Mouse (Mus musculus): ENCODE results near the gene Tyms. TPM values are rescaled to one million over a fixed set of nuclear protein-coding genes. Genes with fewer than 3 reads are reported as not detected.

Gene Tyms
- polyA plus RNA-seq, 1 experiment from 2014 or later: 137 TPM

DNA sequence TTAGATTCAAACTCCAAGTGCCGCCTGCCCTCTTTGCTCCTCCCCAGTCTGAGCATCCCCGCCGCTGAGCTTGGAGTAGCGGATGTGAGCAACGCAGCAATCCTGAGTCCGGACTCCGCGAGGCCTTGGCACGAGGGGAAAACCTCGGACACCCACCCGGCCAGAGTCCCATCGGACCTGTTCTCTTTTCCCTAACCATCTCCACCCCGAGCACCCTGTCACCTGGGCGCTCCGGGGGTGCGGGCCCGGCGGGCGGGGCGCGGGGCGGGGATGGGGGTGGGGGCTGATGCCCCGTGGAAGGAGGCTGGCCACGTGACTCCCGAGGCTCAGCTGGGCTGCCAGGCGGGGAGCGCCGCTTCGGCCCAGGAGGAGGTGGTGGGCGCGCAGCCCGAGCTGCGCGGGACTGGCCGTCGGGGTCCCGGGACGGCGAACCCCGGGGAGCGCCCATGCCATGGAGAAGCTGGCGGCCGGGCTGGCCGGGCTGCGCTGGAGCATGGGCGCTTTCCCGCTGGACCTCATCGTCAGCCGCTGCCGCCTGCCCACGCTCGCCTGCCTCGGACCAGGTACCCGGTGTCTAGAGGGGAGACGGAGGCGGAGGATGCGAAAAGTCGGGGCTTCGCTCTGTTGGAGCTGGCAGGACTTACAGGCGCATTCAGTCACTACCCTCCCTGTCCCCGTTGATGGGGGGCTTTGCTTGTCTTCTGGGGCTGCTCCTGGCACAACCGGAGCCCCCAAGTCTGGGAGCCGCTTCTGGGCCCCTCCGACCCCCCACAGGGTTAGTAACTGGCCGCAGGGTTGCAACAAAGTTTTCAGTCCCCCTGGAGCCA is 31.6 kb upstream of the Tyms start, which contains the start of gene Garem2:
Gene Garem2, plus strand, starts transcription at position 321 of the 827 bp plus-strand sequence.
- H3K4me1 ChIP-seq (replicated peaks; ENCODE audit: insufficient read depth, low read length): peaks cover 20% of the 10 kb centered on the region
- H3K9ac ChIP-seq (ENCODE audit: low read depth, low read length): 0 out of 2 replicates have a peak within 1 kb of the TSS, but pooled peaks have one; percentile 27
- DNase-seq (ENCODE audit: low spot score) (no peak), ATAC-seq (replicated peaks; ENCODE audit: low FRiP score, low read depth) (no peak)
- H3K27ac ChIP-seq: no peak within 1 kb of the TSS
- WGBS: 2% methylated on average over 65 of the region's 65 CpGs
- H3K27me3 ChIP-seq (ENCODE audit: insufficient read depth, low read length): peaks cover 21% of the 10 kb centered on the region
- no peaks in the 10 kb centered on the region for H3K36me3 ChIP-seq (ENCODE audit: insufficient read depth, low read length)
- H3K4me3 ChIP-seq (replicated peaks; ENCODE audit: low read depth, low read length): peak within 1 kb of the TSS; percentile 41
- H3K4me2 ChIP-seq (ENCODE audit: low read length): peak within 1 kb of the TSS; percentile 76
- no peaks in the 10 kb centered on the region for H3K9me3 ChIP-seq (replicated peaks; ENCODE audit: low read length)
- no peak for TF ChIP-seq CTCF (IDR thresholded peaks at IDR 0.05; ENCODE audit: low read depth)

DNA sequence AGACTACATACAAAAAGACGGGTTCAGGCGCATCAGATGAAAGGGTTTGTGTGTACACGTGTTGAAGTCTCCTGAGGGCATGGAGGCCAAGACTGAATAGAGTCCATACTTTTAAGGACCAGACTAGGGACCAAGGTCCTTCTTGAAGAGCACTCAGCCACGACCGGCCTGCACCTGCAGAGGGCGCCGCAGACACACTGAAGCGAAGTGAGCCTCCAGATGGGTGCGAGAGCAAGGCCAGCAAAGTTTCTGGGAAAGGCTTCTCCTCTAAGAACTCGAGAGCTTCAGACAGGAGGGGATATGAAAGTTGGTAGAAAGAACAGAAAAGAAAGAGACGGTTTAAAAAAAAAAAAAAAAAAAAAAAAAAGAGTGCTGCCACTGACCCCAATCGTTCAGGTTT is 30.9 kb upstream of the Tyms start:
- WGBS: 4% methylated on average over 12 of the region's 12 CpGs
- DNase-seq (ENCODE audit: low spot score) (peak; percentile 66), ATAC-seq (replicated peaks; ENCODE audit: low FRiP score, low read depth) (no peak)
- peak; percentile 70 for TF ChIP-seq CTCF (IDR thresholded peaks at IDR 0.05; ENCODE audit: low read depth)
- no peak overlapping the region for H3K4me3 ChIP-seq (replicated peaks; ENCODE audit: low read depth, low read length)
- H3K27ac ChIP-seq: no peak overlapping the region
- no peak overlapping the region for H3K9ac ChIP-seq (ENCODE audit: low read depth, low read length)
- no peaks in the 10 kb centered on the region for H3K36me3 ChIP-seq (ENCODE audit: insufficient read depth, low read length)
- H3K27me3 ChIP-seq (ENCODE audit: insufficient read depth, low read length): peaks cover 21% of the 10 kb centered on the region
- H3K4me1 ChIP-seq (replicated peaks; ENCODE audit: insufficient read depth, low read length): peaks cover 20% of the 10 kb centered on the region
- peak overlapping the region; percentile 76 for H3K4me2 ChIP-seq (ENCODE audit: low read length)
- H3K9me3 ChIP-seq (replicated peaks; ENCODE audit: low read length): no peaks in the 10 kb centered on the region

- H3K27ac ChIP-seq: no peak overlapping the region
- no peaks in the 10 kb centered on the region for H3K36me3 ChIP-seq (ENCODE audit: insufficient read depth, low read length)
- H3K4me1 ChIP-seq (replicated peaks; ENCODE audit: insufficient read depth, low read length): peaks cover 20% of the 10 kb centered on the region
- no peak overlapping the region for H3K9ac ChIP-seq (ENCODE audit: low read depth, low read length)
- H3K4me2 ChIP-seq (ENCODE audit: low read length): no peak overlapping the region
- WGBS: 75% methylated on average over 3 of the region's 3 CpGs
- no peaks in the 10 kb centered on the region for H3K9me3 ChIP-seq (replicated peaks; ENCODE audit: low read length)
- TF ChIP-seq CTCF (IDR thresholded peaks at IDR 0.05; ENCODE audit: low read depth): no peak
- no peak for ATAC-seq (replicated peaks; ENCODE audit: low FRiP score, low read depth)
- DNase-seq (ENCODE audit: low spot score): no peak
- no peak overlapping the region for H3K4me3 ChIP-seq (replicated peaks; ENCODE audit: low read depth, low read length)
- peaks cover 21% of the 10 kb centered on the region for H3K27me3 ChIP-seq (ENCODE audit: insufficient read depth, low read length)
These were observed 29.9 kb upstream of the Tyms start for GRCm38 (mm10) chr5:30103340-30103739.

DNA sequence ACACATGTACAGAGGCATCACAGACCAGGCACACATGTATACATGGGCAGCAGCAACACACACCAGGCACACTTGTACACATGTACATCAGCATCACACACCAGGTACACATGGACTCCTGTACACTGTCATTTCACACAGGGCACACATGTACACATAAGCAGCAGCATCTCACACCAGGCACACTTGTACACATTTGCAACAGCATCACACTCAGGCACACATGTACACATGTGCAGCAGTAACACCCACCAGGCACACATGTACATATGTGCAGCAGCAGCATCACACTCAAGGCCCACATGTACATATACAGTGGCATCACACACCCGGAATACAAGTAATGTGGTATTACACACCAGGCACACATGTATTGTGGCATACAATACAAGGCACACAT is 24.8 kb upstream of the Tyms start:
- H3K9me3 ChIP-seq (replicated peaks; ENCODE audit: low read length): no peaks in the 10 kb centered on the region
- 100% methylated on average over 1 of the region's 1 CpGs for WGBS
- no peak overlapping the region for H3K9ac ChIP-seq (ENCODE audit: low read depth, low read length)
- no peaks in the 10 kb centered on the region for H3K27me3 ChIP-seq (ENCODE audit: insufficient read depth, low read length)
- no peak overlapping the region for H3K27ac ChIP-seq
- no peaks in the 10 kb centered on the region for H3K4me1 ChIP-seq (replicated peaks; ENCODE audit: insufficient read depth, low read length)
- no peak for TF ChIP-seq CTCF (IDR thresholded peaks at IDR 0.05; ENCODE audit: low read depth)
- DNase-seq (ENCODE audit: low spot score): no peak
- no peak overlapping the region for H3K4me3 ChIP-seq (replicated peaks; ENCODE audit: low read depth, low read length)
- H3K4me2 ChIP-seq (ENCODE audit: low read length): no peak overlapping the region
- H3K36me3 ChIP-seq (ENCODE audit: insufficient read depth, low read length): no peaks in the 10 kb centered on the region
- no peak for ATAC-seq (replicated peaks; ENCODE audit: low FRiP score, low read depth)

DNA sequence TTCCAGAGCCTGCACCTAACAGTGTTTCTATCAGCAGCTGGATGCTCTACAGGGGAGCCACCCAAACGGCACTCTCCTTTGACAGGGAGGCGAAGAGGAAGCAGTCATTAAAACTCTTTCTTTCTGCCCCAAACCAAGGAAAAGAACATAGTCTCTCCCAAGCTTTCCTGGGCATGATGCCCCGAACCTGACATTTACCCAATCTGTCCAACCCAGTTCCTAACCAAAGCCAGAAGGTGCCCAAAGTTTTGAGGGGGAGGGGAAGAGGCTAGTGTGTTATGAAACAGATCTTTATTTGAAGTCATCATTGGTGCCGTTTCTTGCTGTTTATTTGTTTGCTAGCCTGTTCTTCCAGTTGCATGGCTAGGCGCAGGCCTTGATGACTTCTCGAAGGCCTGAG is 22.3 kb upstream of the Tyms start:
- no peaks in the 10 kb centered on the region for H3K9me3 ChIP-seq (replicated peaks; ENCODE audit: low read length)
- H3K9ac ChIP-seq (ENCODE audit: low read depth, low read length): no peak overlapping the region
- no peak for TF ChIP-seq CTCF (IDR thresholded peaks at IDR 0.05; ENCODE audit: low read depth)
- no peaks in the 10 kb centered on the region for H3K27me3 ChIP-seq (ENCODE audit: insufficient read depth, low read length)
- H3K36me3 ChIP-seq (ENCODE audit: insufficient read depth, low read length): no peaks in the 10 kb centered on the region
- H3K27ac ChIP-seq: no peak overlapping the region
- no peak for ATAC-seq (replicated peaks; ENCODE audit: low FRiP score, low read depth)
- WGBS: 64% methylated on average over 6 of the region's 6 CpGs
- no peaks in the 10 kb centered on the region for H3K4me1 ChIP-seq (replicated peaks; ENCODE audit: insufficient read depth, low read length)
- no peak for DNase-seq (ENCODE audit: low spot score)
- H3K4me2 ChIP-seq (ENCODE audit: low read length): no peak overlapping the region
- H3K4me3 ChIP-seq (replicated peaks; ENCODE audit: low read depth, low read length): no peak overlapping the region

DNA sequence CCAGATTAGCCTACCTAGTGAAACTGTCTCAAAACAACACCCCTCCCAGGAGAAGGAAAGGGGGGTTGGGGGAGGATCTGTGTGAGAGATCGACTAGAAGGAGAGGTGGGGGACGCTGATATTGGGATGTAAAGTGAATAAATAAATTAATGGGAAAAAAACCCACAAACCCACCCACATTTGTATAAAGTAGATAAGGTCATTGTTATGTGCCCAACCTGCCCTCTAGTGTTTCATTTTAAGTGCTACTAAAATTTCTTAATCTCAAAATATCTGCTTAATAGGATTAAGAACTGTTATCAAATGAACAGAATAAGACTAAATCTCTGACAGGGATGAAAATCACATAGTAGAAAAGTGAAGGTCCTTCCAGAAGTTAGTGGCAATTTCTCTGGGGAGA is 21.0 kb upstream of the Tyms start:
- no peaks in the 10 kb centered on the region for H3K4me1 ChIP-seq (replicated peaks; ENCODE audit: insufficient read depth, low read length)
- peak; percentile 50 for TF ChIP-seq CTCF (IDR thresholded peaks at IDR 0.05; ENCODE audit: low read depth)
- no peak for ATAC-seq (replicated peaks; ENCODE audit: low FRiP score, low read depth)
- no peak overlapping the region for H3K4me3 ChIP-seq (replicated peaks; ENCODE audit: low read depth, low read length)
- WGBS: 57% methylated on average over 2 of the region's 2 CpGs
- no peaks in the 10 kb centered on the region for H3K9me3 ChIP-seq (replicated peaks; ENCODE audit: low read length)
- H3K36me3 ChIP-seq (ENCODE audit: insufficient read depth, low read length): no peaks in the 10 kb centered on the region
- H3K27ac ChIP-seq: no peak overlapping the region
- H3K27me3 ChIP-seq (ENCODE audit: insufficient read depth, low read length): no peaks in the 10 kb centered on the region
- no peak for DNase-seq (ENCODE audit: low spot score)
- no peak overlapping the region for H3K4me2 ChIP-seq (ENCODE audit: low read length)
- no peak overlapping the region for H3K9ac ChIP-seq (ENCODE audit: low read depth, low read length)
